Mouse (Mus musculus): ENCODE measurements at regions not wholly inside any gene's neighbourhood (a gene's known extent, or its start where the extent isn't known, plus 50 kb on each side); places are given as distances from the start of the nearest gene placed in this dataset.

- H3K27me3 ChIP-seq (ENCODE audit: control insufficient read depth, insufficient read depth, low read length), result no peaks in the 10 kb centered on the region
- H3K36me3 ChIP-seq (ENCODE audit: control insufficient read depth, insufficient read depth, low read length), result no peaks in the 10 kb centered on the region
- no peak for ATAC-seq (replicated peaks; ENCODE audit: insufficient number of reproducible peaks, low FRiP score, low TSS enrichment)
- H3K4me1 ChIP-seq (ENCODE audit: control insufficient read depth, insufficient read depth, low read length), result no peaks in the 10 kb centered on the region
- no peak overlapping the region for H3K27ac ChIP-seq (ENCODE audit: low read depth, low read length)
- H3K9ac ChIP-seq (ENCODE audit: low read depth, low read length), result no peak overlapping the region
- H3K4me3 ChIP-seq (ENCODE audit: low read depth, low read length), result no peak overlapping the region
- no peak overlapping the region for H3K4me2 ChIP-seq
- 35% methylated on average over 4 of the region's 4 CpGs for WGBS (ENCODE audit: insufficient replicate concordance)
- no peaks in the 10 kb centered on the region for H3K9me3 ChIP-seq (replicated peaks; ENCODE audit: control insufficient read depth, low read length)
Measured at GRCm38 (mm10) chr2:133614672-133615071, 62.7 kb downstream of the Bmp2 start.

- H3K4me3 ChIP-seq (ENCODE audit: low read depth, low read length), result no peak overlapping the region
- no peak overlapping the region for H3K9ac ChIP-seq (ENCODE audit: low read depth, low read length)
- ATAC-seq (replicated peaks; ENCODE audit: insufficient number of reproducible peaks, low FRiP score, low TSS enrichment), result no peak
- H3K27me3 ChIP-seq (ENCODE audit: control insufficient read depth, insufficient read depth, low read length), result no peaks in the 10 kb centered on the region
- no peaks in the 10 kb centered on the region for H3K9me3 ChIP-seq (replicated peaks; ENCODE audit: control insufficient read depth, low read length)
- no peak overlapping the region for H3K27ac ChIP-seq (ENCODE audit: low read depth, low read length)
- H3K36me3 ChIP-seq (ENCODE audit: control insufficient read depth, insufficient read depth, low read length), result no peaks in the 10 kb centered on the region
- WGBS (ENCODE audit: insufficient replicate concordance), result 68% methylated on average over 3 of the region's 3 CpGs
- no peaks in the 10 kb centered on the region for H3K4me1 ChIP-seq (ENCODE audit: control insufficient read depth, insufficient read depth, low read length)
- H3K4me2 ChIP-seq, result no peak overlapping the region
Measured at GRCm38 (mm10) chr2:133615299-133615698, 63.3 kb downstream of the Bmp2 start.

- Histone ChIP-seq H3K27me3 (ENCODE audit: control insufficient read depth, insufficient read depth, low read length) (no peaks in the 10 kb centered on the region), H3K4me2 (no peak overlapping the region), H3K36me3 (ENCODE audit: control insufficient read depth, insufficient read depth, low read length) (no peaks in the 10 kb centered on the region), H3K4me3 (ENCODE audit: low read depth, low read length) (no peak overlapping the region), H3K27ac (ENCODE audit: low read depth, low read length) (no peak overlapping the region), H3K9ac (ENCODE audit: low read depth, low read length) (no peak overlapping the region), H3K4me1 (ENCODE audit: control insufficient read depth, insufficient read depth, low read length) (no peaks in the 10 kb centered on the region), H3K9me3 (replicated peaks; ENCODE audit: control insufficient read depth, low read length) (no peaks in the 10 kb centered on the region)
- ATAC-seq (replicated peaks; ENCODE audit: insufficient number of reproducible peaks, low FRiP score, low TSS enrichment), result no peak
- 63% methylated on average over 3 of the region's 3 CpGs for WGBS (ENCODE audit: insufficient replicate concordance)
Measured at GRCm38 (mm10) chr2:133617317-133617835, 65.4 kb downstream of the Bmp2 start.

DNA sequence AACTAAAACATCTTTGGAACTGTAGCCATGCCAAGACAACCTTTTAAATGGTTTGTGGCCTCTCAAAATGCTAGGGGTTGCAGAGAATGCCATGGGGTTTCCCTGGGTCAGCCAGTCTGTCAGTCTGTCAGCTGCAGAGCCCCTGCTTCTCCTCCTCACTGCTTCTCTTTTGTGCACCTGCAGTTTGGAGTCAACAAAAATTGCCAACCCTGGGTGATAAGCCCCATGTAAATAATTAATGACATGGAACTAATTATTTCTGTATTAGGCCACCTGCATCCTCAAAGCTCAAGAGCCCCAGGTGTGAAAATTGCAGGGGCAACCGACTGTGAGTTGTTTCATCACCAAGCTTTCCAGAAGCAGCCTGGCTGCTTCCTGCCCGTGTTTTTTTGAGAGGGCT lies 70.6 kb downstream of the Bmp2 start:
- no peak for ATAC-seq (replicated peaks; ENCODE audit: insufficient number of reproducible peaks, low FRiP score, low TSS enrichment)
- Histone ChIP-seq H3K27ac (ENCODE audit: low read depth, low read length) (no peak overlapping the region), H3K9ac (ENCODE audit: low read depth, low read length) (no peak overlapping the region), H3K36me3 (ENCODE audit: control insufficient read depth, insufficient read depth, low read length) (no peaks in the 10 kb centered on the region), H3K27me3 (ENCODE audit: control insufficient read depth, insufficient read depth, low read length) (no peaks in the 10 kb centered on the region), H3K9me3 (replicated peaks; ENCODE audit: control insufficient read depth, low read length) (no peaks in the 10 kb centered on the region), H3K4me3 (ENCODE audit: low read depth, low read length) (no peak overlapping the region), H3K4me2 (no peak overlapping the region), H3K4me1 (ENCODE audit: control insufficient read depth, insufficient read depth, low read length) (no peaks in the 10 kb centered on the region)
- 21% methylated on average over 2 of the region's 2 CpGs for WGBS (ENCODE audit: insufficient replicate concordance)

DNA sequence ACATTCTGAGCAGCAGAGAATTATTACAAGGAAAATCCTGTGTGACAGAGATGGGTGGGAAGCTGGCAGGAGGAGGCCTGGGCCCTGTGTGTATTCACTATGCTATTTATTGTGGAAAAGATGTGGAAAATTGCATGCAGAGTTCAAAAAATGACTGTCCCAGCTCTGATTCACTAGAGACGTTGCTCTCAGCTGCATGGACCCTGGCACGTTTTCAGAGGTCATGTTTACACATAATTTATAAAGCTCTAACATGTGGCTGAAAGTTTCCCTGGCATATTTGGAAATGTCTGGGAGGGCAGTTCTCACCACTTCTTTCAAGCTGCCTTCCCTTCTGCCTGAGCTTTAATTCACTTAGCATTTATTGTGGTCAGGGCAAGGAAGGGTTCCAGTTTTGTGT lies 73.6 kb downstream of the Bmp2 start:
- H3K4me2 ChIP-seq, result no peak overlapping the region
- H3K9ac ChIP-seq (ENCODE audit: low read depth, low read length), result no peak overlapping the region
- H3K27ac ChIP-seq (ENCODE audit: low read depth, low read length), result no peak overlapping the region
- H3K4me3 ChIP-seq (ENCODE audit: low read depth, low read length), result no peak overlapping the region
- no peaks in the 10 kb centered on the region for H3K27me3 ChIP-seq (ENCODE audit: control insufficient read depth, insufficient read depth, low read length)
- 68% methylated on average over 2 of the region's 2 CpGs for WGBS (ENCODE audit: insufficient replicate concordance)
- no peaks in the 10 kb centered on the region for H3K4me1 ChIP-seq (ENCODE audit: control insufficient read depth, insufficient read depth, low read length)
- no peak for ATAC-seq (replicated peaks; ENCODE audit: insufficient number of reproducible peaks, low FRiP score, low TSS enrichment)
- no peaks in the 10 kb centered on the region for H3K9me3 ChIP-seq (replicated peaks; ENCODE audit: control insufficient read depth, low read length)
- no peaks in the 10 kb centered on the region for H3K36me3 ChIP-seq (ENCODE audit: control insufficient read depth, insufficient read depth, low read length)

- Histone ChIP-seq H3K27ac (ENCODE audit: low read depth, low read length) (no peak overlapping the region), H3K9ac (ENCODE audit: low read depth, low read length) (no peak overlapping the region), H3K4me3 (ENCODE audit: low read depth, low read length) (no peak overlapping the region), H3K4me2 (no peak overlapping the region), H3K4me1 (ENCODE audit: control insufficient read depth, insufficient read depth, low read length) (no peaks in the 10 kb centered on the region), H3K36me3 (ENCODE audit: control insufficient read depth, insufficient read depth, low read length) (no peaks in the 10 kb centered on the region), H3K9me3 (replicated peaks; ENCODE audit: control insufficient read depth, low read length) (no peaks in the 10 kb centered on the region), H3K27me3 (ENCODE audit: control insufficient read depth, insufficient read depth, low read length) (no peaks in the 10 kb centered on the region)
- no peak for ATAC-seq (replicated peaks; ENCODE audit: insufficient number of reproducible peaks, low FRiP score, low TSS enrichment)
- 81% methylated on average over 6 of the region's 6 CpGs for WGBS (ENCODE audit: insufficient replicate concordance)
Measured at GRCm38 (mm10) chr2:133628874-133629273, 76.9 kb downstream of the Bmp2 start.

GRCm38 (mm10) chr2:133635434-133635833 lies 83.5 kb downstream of the Bmp2 start:
- 0% methylated on average over 1 of the region's 1 CpGs for WGBS (ENCODE audit: insufficient replicate concordance)
- H3K9ac ChIP-seq (ENCODE audit: low read depth, low read length), result no peak overlapping the region
- no peak overlapping the region for H3K4me2 ChIP-seq
- no peaks in the 10 kb centered on the region for H3K36me3 ChIP-seq (ENCODE audit: control insufficient read depth, insufficient read depth, low read length)
- no peak for ATAC-seq (replicated peaks; ENCODE audit: insufficient number of reproducible peaks, low FRiP score, low TSS enrichment)
- H3K4me1 ChIP-seq (ENCODE audit: control insufficient read depth, insufficient read depth, low read length), result no peaks in the 10 kb centered on the region
- H3K27ac ChIP-seq (ENCODE audit: low read depth, low read length), result no peak overlapping the region
- no peaks in the 10 kb centered on the region for H3K27me3 ChIP-seq (ENCODE audit: control insufficient read depth, insufficient read depth, low read length)
- no peaks in the 10 kb centered on the region for H3K9me3 ChIP-seq (replicated peaks; ENCODE audit: control insufficient read depth, low read length)
- no peak overlapping the region for H3K4me3 ChIP-seq (ENCODE audit: low read depth, low read length)

GRCm38 (mm10) chr2:133649874-133650481 lies 98.0 kb downstream of the Bmp2 start:
- 81% methylated on average over 6 of the region's 6 CpGs for WGBS (ENCODE audit: insufficient replicate concordance)
- Histone ChIP-seq H3K36me3 (ENCODE audit: control insufficient read depth, insufficient read depth, low read length) (no peaks in the 10 kb centered on the region), H3K27me3 (ENCODE audit: control insufficient read depth, insufficient read depth, low read length) (no peaks in the 10 kb centered on the region), H3K4me2 (no peak overlapping the region), H3K9me3 (replicated peaks; ENCODE audit: control insufficient read depth, low read length) (no peaks in the 10 kb centered on the region), H3K9ac (ENCODE audit: low read depth, low read length) (no peak overlapping the region), H3K4me3 (ENCODE audit: low read depth, low read length) (no peak overlapping the region), H3K4me1 (ENCODE audit: control insufficient read depth, insufficient read depth, low read length) (no peaks in the 10 kb centered on the region), H3K27ac (ENCODE audit: low read depth, low read length) (no peak overlapping the region)
- no peak for ATAC-seq (replicated peaks; ENCODE audit: insufficient number of reproducible peaks, low FRiP score, low TSS enrichment)

DNA sequence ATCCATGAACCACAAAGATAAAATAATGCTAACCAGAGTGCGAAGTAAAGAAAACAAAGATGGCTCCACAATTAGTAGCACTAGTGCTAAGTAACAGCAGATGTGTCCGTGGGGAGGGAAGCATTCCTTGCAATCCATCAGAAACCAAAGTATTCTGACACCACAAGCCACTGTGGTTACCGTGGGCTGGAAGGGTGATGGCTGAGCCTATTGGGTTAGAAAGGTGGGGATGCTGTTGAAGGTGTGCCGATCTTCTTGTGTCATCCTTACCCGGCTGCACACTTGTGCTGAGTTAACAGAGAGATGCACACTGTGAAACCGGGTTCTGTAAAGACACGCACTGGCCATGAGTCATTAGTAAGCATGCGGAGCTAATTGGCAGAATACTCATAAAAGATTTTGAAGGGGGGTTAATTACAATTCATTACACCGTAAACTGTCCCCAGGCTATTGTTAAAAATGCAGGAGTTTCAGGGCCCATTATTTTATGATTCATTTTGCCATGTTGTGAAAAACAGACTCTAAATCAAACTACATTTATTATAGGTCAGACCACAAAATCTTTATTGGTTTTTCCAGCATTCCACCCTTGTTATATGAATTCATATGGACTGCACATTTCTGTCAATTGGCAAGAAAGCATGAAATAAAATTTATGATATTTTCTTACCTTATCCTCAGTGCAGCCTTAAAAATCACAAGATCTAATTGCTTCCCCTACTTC lies 114.5 kb downstream of the Bmp2 start:
- ATAC-seq (replicated peaks; ENCODE audit: insufficient number of reproducible peaks, low FRiP score, low TSS enrichment), result no peak
- 0 out of 2 replicates have a peak, but pooled peaks cover 2% of the 10 kb centered on the region for H3K9me3 ChIP-seq (replicated peaks; ENCODE audit: control insufficient read depth, low read length)
- WGBS (ENCODE audit: insufficient replicate concordance), result 85% methylated on average over 9 of the region's 9 CpGs

More for the DNA sequence above, 114.5 kb downstream of the Bmp2 start:
- Histone ChIP-seq H3K4me1 (ENCODE audit: control insufficient read depth, insufficient read depth, low read length) (no peaks in the 10 kb centered on the region), H3K9ac (ENCODE audit: low read depth, low read length) (no peak overlapping the region), H3K27ac (ENCODE audit: low read depth, low read length) (no peak overlapping the region), H3K4me2 (no peak overlapping the region), H3K27me3 (ENCODE audit: control insufficient read depth, insufficient read depth, low read length) (no peaks in the 10 kb centered on the region), H3K4me3 (ENCODE audit: low read depth, low read length) (no peak overlapping the region), H3K36me3 (ENCODE audit: control insufficient read depth, insufficient read depth, low read length) (no peaks in the 10 kb centered on the region)
